Comparison of ENCODE assay signal across 8 mouse cellular contexts in the genomic region with DNA sequence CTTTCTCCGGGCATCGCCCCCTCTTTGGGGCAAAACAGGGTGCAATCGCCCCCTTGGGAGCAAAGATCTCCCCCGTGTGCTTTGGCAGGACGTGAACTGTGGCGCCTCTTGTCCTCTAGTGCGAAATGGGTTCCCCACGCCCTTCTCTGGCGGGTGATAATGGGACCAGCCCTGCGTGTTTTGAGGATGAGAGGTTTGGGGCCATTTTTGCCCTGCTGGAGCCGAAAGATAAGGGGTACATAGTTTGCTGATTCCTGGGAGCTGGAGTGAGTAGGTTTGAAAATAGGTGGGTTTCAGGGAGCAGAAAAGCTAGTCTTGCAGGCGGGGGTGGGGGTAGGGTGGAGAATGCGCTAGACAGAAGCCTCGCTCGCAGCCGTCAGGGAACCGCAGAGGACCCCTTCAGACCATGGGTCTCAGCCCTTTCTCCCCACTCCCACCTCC. TPM values are rescaled to one million over a fixed set of nuclear protein-coding genes. Genes with fewer than 3 reads are reported as not detected.
DNase-seq lines count a peak whose midpoint lies in the region; ATAC-seq lines count a peak whose summit lies in the region.

No protein-coding gene starts in this region.

- no peak for ATAC-seq in forebrain, embryonic 15.5 days (replicated peaks)
- ATAC-seq in midbrain, embryonic 16.5 days: no peak

- H3K4me2 ChIP-seq in forebrain, embryonic 15.5 days (replicated peaks): peak overlapping the region; percentile 80
- H3K4me2 ChIP-seq in midbrain, embryonic 16.5 days (ENCODE audit: low read length): peak overlapping the region; percentile 94

- no peaks in the 10 kb centered on the region for H3K36me3 ChIP-seq in forebrain, embryonic 15.5 days
- no peaks in the 10 kb centered on the region for H3K36me3 ChIP-seq in midbrain, embryonic 16.5 days (ENCODE audit: control insufficient read depth, insufficient read depth, low read length)

- peak overlapping the region; percentile 100 for H3K9ac ChIP-seq in forebrain, embryonic 15.5 days (replicated peaks)
- peak overlapping the region; percentile 100 for H3K9ac ChIP-seq in midbrain, embryonic 16.5 days (ENCODE audit: low read depth, low read length)

- H3K27ac ChIP-seq in forebrain, embryonic 15.5 days (replicated peaks): peak overlapping the region; percentile 100
- H3K27ac ChIP-seq in midbrain, embryonic 16.5 days (ENCODE audit: low read length): peak overlapping the region; percentile 100

- no peaks in the 10 kb centered on the region for H3K27me3 ChIP-seq in forebrain, embryonic 15.5 days
- no peaks in the 10 kb centered on the region; the same call in 1 of the 2 replicates for H3K27me3 ChIP-seq in midbrain, embryonic 16.5 days (ENCODE audit: control insufficient read depth, insufficient read depth, low read depth, low read length)

- WGBS in forebrain, embryonic 15.5 days: 1% methylated on average over 17 of the region's 17 CpGs
- WGBS in midbrain, embryonic 16.5 days: under 1% methylated on average over 17 of the region's 17 CpGs

- peak; percentile 7 for DNase-seq in ovary, postnatal 10 days (ENCODE audit: low spot score)
- no peak for DNase-seq in ovary, postnatal 14 days (ENCODE audit: low spot score)
- DNase-seq in cerebellum, adult 11-12 months: peak; percentile 68
- peak; percentile 69 for DNase-seq in induced T-regulatory cell, adult 2 months (ENCODE audit: low read depth)
- DNase-seq in liver: peak; percentile 91
- peak; percentile 16 for DNase-seq in testis, postnatal 14 days (ENCODE audit: low spot score)

- H3K4me3 ChIP-seq in forebrain, embryonic 15.5 days: peak overlapping the region; percentile 78
- peak overlapping the region; percentile 94 for H3K4me3 ChIP-seq in midbrain, embryonic 16.5 days (ENCODE audit: low read depth, low read length)

- no peaks in the 10 kb centered on the region for H3K9me3 ChIP-seq in forebrain, embryonic 15.5 days
- no peaks in the 10 kb centered on the region for H3K9me3 ChIP-seq in midbrain, embryonic 16.5 days (replicated peaks; ENCODE audit: control insufficient read depth, low read length, poor library complexity, severe bottlenecking)

- H3K4me1 ChIP-seq in forebrain, embryonic 15.5 days: peaks cover 40% of the 10 kb centered on the region
- peaks cover 34% of the 10 kb centered on the region for H3K4me1 ChIP-seq in midbrain, embryonic 16.5 days (ENCODE audit: control insufficient read depth, insufficient read depth, low read length)

RNA-seq across cellular contexts. Expression of gene Zc3h4, which starts 1.3 kb away (rescaled TPM):
- polyA plus RNA-seq in forebrain, embryonic 15.5 days (2015; fragmentation: Nextera tagmentation; extraction: Ambion mirVana): 22.3 and 25.2 TPM in 2 replicates
- 14.2 TPM in 2 replicates for polyA plus RNA-seq in midbrain, embryonic 16.5 days (2015; fragmentation: Nextera tagmentation; extraction: Ambion mirVana)

RNA-seq across cellular contexts. Expression of gene Sae1, which starts 14.4 kb away (rescaled TPM):
- polyA plus RNA-seq in forebrain, embryonic 15.5 days (2015; fragmentation: Nextera tagmentation; extraction: Ambion mirVana): 290 and 303 TPM in 2 replicates
- 239 and 255 TPM in 2 replicates for polyA plus RNA-seq in midbrain, embryonic 16.5 days (2015; fragmentation: Nextera tagmentation; extraction: Ambion mirVana)

RNA-seq across cellular contexts. Expression of gene Tmem160, which starts 50.6 kb away (rescaled TPM):
- polyA plus RNA-seq in forebrain, embryonic 15.5 days (2015; fragmentation: Nextera tagmentation; extraction: Ambion mirVana): 63.5 and 70.2 TPM in 2 replicates
- 66.9 and 75.6 TPM in 2 replicates for polyA plus RNA-seq in midbrain, embryonic 16.5 days (2015; fragmentation: Nextera tagmentation; extraction: Ambion mirVana)
